Mouse (Mus musculus) erythroblast, embryonic 14.5 days (primary cell): ENCODE measurements around the gene Ptpre.

Experiments
- GATA1 ChIP-seq: IDR thresholded peaks from 2 replicates; pipeline ENCODE4 v1.6.1; 2012; ENCODE audit warnings: low read length, inconsistent platforms, mixed read lengths
- TAL1 ChIP-seq: IDR thresholded peaks from 3 replicates; pipeline ENCODE4 v1.6.1; 2012; ENCODE audit warnings: low read length, inconsistent platforms, mixed read lengths

DNA sequence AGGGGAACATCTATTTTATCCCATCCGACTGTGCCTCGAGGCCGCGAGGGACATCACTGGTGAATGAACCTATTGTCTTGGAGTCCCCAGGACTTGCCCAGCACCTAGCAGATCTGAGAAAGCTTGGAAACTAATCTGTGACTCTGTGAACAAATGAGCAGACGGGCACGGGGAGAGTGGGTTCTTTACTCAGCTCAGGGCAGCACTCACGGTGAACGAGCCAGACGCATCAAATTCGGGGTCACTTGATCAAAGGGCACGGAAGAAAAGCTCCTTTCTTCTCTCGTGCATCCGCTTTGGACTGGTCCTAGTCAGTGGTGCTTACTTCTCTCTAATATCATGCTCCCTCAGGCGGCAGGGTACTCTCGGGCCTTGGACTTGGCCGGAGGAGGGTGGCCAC lies 75.0 kb downstream of the Ptpre start:
- TF ChIP-seq TAL1 = no peak
- TF ChIP-seq GATA1 = no peak
